ENCODE assay signal across 11 mouse cellular contexts in the genomic region with DNA sequence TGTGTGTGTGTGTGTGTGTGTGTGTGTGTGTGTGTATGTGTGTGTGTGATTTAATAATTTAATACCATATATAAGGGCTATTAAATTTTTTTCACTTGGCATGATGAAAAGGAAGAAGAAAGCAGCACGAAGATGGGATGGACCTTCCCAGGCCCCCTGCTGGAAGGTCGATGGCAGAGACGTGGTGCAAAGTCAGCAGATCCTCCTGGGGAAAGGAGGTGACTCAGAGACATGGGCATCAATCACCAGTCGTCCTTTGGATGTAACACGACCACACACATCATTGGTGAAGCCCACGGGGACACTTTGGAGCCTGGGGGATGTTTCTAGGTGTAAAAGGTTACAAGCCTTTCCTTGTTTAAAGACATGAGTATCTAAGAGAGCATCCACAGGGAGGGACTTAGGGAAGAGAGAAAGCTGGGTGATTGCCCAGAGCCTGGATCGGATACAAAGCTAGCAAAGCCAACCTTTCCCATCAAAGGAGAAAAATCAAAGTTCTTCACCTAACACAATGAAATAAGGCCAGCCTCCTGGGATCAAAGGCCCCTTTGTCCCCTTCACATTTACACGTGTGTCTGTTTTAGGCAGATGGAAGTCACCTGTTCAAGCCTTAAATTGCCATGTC. TPM values are rescaled to one million over a fixed set of nuclear protein-coding genes. Genes with fewer than 3 reads are reported as not detected.
DNase-seq lines count a peak whose midpoint lies in the region; ATAC-seq and TF ChIP-seq lines count a peak whose summit lies in the region.
"Had no signal": no experiment of that assay in that cellular context is flagged by ENCODE, and none has a peak within 500 bp of the region (broad histone marks: within the 10 kb centered on the region; RNA-seq: fewer than 3 reads in every experiment).

No protein-coding gene starts in this region.

- no peaks in the 10 kb centered on the region for H3K36me3 ChIP-seq in heart, postnatal 0 days (replicated peaks; ENCODE audit: control insufficient read depth, insufficient read depth, low read length)
- no peaks in the 10 kb centered on the region for H3K36me3 ChIP-seq in heart, embryonic 11.5 days (ENCODE audit: control insufficient read depth, insufficient read depth, low read length)
- H3K36me3 ChIP-seq in midbrain, postnatal 0 days (ENCODE audit: insufficient read depth, low read length): no peaks in the 10 kb centered on the region
- H3K36me3 ChIP-seq in midbrain, embryonic 15.5 days (replicated peaks): no peaks in the 10 kb centered on the region
- no peaks in the 10 kb centered on the region for H3K36me3 ChIP-seq in forebrain, embryonic 15.5 days
- H3K36me3 ChIP-seq: embryonic facial prominence, embryonic 15.5 days; hindbrain, embryonic 10.5 days had no signal

- no peaks in the 10 kb centered on the region for H3K27me3 ChIP-seq in heart, postnatal 0 days (ENCODE audit: control insufficient read depth, insufficient read depth, low read length)
- no peaks in the 10 kb centered on the region for H3K27me3 ChIP-seq in heart, embryonic 11.5 days (ENCODE audit: control insufficient read depth, insufficient read depth, low read length)
- no peaks in the 10 kb centered on the region for H3K27me3 ChIP-seq in midbrain, postnatal 0 days (ENCODE audit: insufficient read depth, low read length)
- no peaks in the 10 kb centered on the region for H3K27me3 ChIP-seq in midbrain, embryonic 15.5 days (replicated peaks)
- no peaks in the 10 kb centered on the region for H3K27me3 ChIP-seq in forebrain, embryonic 15.5 days
- H3K27me3 ChIP-seq: embryonic facial prominence, embryonic 15.5 days had no signal

- H3K4me1 ChIP-seq in heart, postnatal 0 days (ENCODE audit: control insufficient read depth, insufficient read depth): no peaks in the 10 kb centered on the region
- H3K4me1 ChIP-seq in heart, embryonic 11.5 days (ENCODE audit: control insufficient read depth, insufficient read depth, low read length): no peaks in the 10 kb centered on the region
- H3K4me1 ChIP-seq in midbrain, postnatal 0 days (ENCODE audit: insufficient read depth, low read length): no peaks in the 10 kb centered on the region
- H3K4me1 ChIP-seq in midbrain, embryonic 15.5 days: no peaks in the 10 kb centered on the region
- no peaks in the 10 kb centered on the region for H3K4me1 ChIP-seq in embryonic fibroblast, embryonic 13.5 days (ENCODE audit: control insufficient read depth, insufficient read depth, low read length)
- H3K4me1 ChIP-seq in forebrain, embryonic 15.5 days: no peaks in the 10 kb centered on the region
- H3K4me1 ChIP-seq: embryonic facial prominence, embryonic 15.5 days; hindbrain, embryonic 10.5 days had no signal

- ATAC-seq in heart, postnatal 0 days (ENCODE audit: insufficient read depth, low read depth): no peak
- ATAC-seq in heart, embryonic 11.5 days (replicated peaks; ENCODE audit: insufficient number of reproducible peaks, low FRiP score, low TSS enrichment): no peak
- no peak for ATAC-seq in midbrain, postnatal 0 days (ENCODE audit: low FRiP score)
- ATAC-seq in midbrain, embryonic 15.5 days (replicated peaks): no peak
- ATAC-seq in forebrain, embryonic 15.5 days (replicated peaks): no peak

- 30% methylated on average over 8 of the region's 8 CpGs for WGBS in heart, postnatal 0 days
- 41% methylated on average over 8 of the region's 8 CpGs for WGBS in heart, embryonic 11.5 days (ENCODE audit: insufficient replicate concordance)
- 57% methylated on average over 8 of the region's 8 CpGs for WGBS in midbrain, postnatal 0 days
- WGBS in midbrain, embryonic 15.5 days: 62% methylated on average over 8 of the region's 8 CpGs
- WGBS in forebrain, embryonic 15.5 days: 65% methylated on average over 8 of the region's 8 CpGs

- H3K4me2 ChIP-seq in heart, postnatal 0 days (ENCODE audit: low read depth, low read length): no peak overlapping the region
- H3K4me2 ChIP-seq in heart, embryonic 11.5 days: no peak overlapping the region
- no peak overlapping the region for H3K4me2 ChIP-seq in midbrain, postnatal 0 days (ENCODE audit: low read depth, low read length, poor library complexity, severe bottlenecking)
- H3K4me2 ChIP-seq in midbrain, embryonic 15.5 days: no peak overlapping the region
- no peak overlapping the region for H3K4me2 ChIP-seq in forebrain, embryonic 15.5 days (replicated peaks)
- H3K4me2 ChIP-seq: embryonic facial prominence, embryonic 15.5 days had no signal

- no peak overlapping the region for H3K4me3 ChIP-seq in heart, postnatal 0 days (ENCODE audit: low read depth, low read length)
- H3K4me3 ChIP-seq in heart, embryonic 11.5 days (ENCODE audit: low read depth, low read length): no peak overlapping the region
- H3K4me3 ChIP-seq in midbrain, postnatal 0 days (ENCODE audit: low read depth, low read length): no peak overlapping the region
- H3K4me3 ChIP-seq in midbrain, embryonic 15.5 days: no peak overlapping the region
- H3K4me3 ChIP-seq in embryonic fibroblast, embryonic 13.5 days (ENCODE audit: insufficient read depth, low read length): no peak overlapping the region
- H3K4me3 ChIP-seq in forebrain, embryonic 15.5 days: no peak overlapping the region
- H3K4me3 ChIP-seq: embryonic facial prominence, embryonic 15.5 days; hindbrain, embryonic 10.5 days had no signal

- no peak overlapping the region for H3K9ac ChIP-seq in heart, postnatal 0 days (replicated peaks; ENCODE audit: low read depth, low read length)
- H3K9ac ChIP-seq in heart, embryonic 11.5 days (ENCODE audit: low read depth, low read length): no peak overlapping the region
- H3K9ac ChIP-seq in midbrain, postnatal 0 days (replicated peaks; ENCODE audit: low read length, poor library complexity, severe bottlenecking): no peak overlapping the region
- H3K9ac ChIP-seq in midbrain, embryonic 15.5 days: no peak overlapping the region
- H3K9ac ChIP-seq in forebrain, embryonic 15.5 days (replicated peaks): no peak overlapping the region
- H3K9ac ChIP-seq: embryonic facial prominence, embryonic 15.5 days had no signal

- TF ChIP-seq EP300 in heart, postnatal 0 days (IDR thresholded peaks at IDR 0.05; ENCODE audit: low read depth): no peak

- TF ChIP-seq POLR2A in embryonic fibroblast, embryonic 13.5 days (IDR thresholded peaks at IDR 0.05; ENCODE audit: low read depth, low read length): no peak

- H3K9me3 ChIP-seq in heart, postnatal 0 days (replicated peaks; ENCODE audit: control insufficient read depth, low read length): no peaks in the 10 kb centered on the region
- no peaks in the 10 kb centered on the region for H3K9me3 ChIP-seq in heart, embryonic 11.5 days (replicated peaks; ENCODE audit: control insufficient read depth, low read length)
- no peaks in the 10 kb centered on the region for H3K9me3 ChIP-seq in midbrain, postnatal 0 days (ENCODE audit: low read length)
- no peaks in the 10 kb centered on the region for H3K9me3 ChIP-seq in midbrain, embryonic 15.5 days
- H3K9me3 ChIP-seq in forebrain, embryonic 15.5 days: no peaks in the 10 kb centered on the region
- H3K9me3 ChIP-seq: embryonic facial prominence, embryonic 15.5 days; hindbrain, embryonic 10.5 days had no signal

- DNase-seq in heart, postnatal 0 days (ENCODE audit: low spot score): no peak
- DNase-seq in midbrain, postnatal 0 days (ENCODE audit: low spot score): peak; percentile 8
- DNase-seq in adrenal gland, postnatal 36 days: peak; percentile 4 to 22
- DNase-seq in gastrocnemius, postnatal 10 days: no peak

- TF ChIP-seq CTCF in heart, postnatal 0 days (IDR thresholded peaks at IDR 0.05; ENCODE audit: low read depth): peak; percentile 14; the same call in 1 of the 2 replicates
- TF ChIP-seq CTCF in midbrain, postnatal 0 days (IDR thresholded peaks at IDR 0.05): peak; percentile 45
- peak; percentile 20; the same call in 1 of the 2 replicates for TF ChIP-seq CTCF in embryonic fibroblast, embryonic 13.5 days (IDR thresholded peaks at IDR 0.05; ENCODE audit: borderline replicate concordance, insufficient read depth, low read length)

- no peak overlapping the region for H3K27ac ChIP-seq in heart, postnatal 0 days (ENCODE audit: low read depth)
- no peak overlapping the region for H3K27ac ChIP-seq in heart, embryonic 11.5 days (ENCODE audit: low read depth, low read length)
- no peak overlapping the region for H3K27ac ChIP-seq in midbrain, postnatal 0 days (ENCODE audit: low read depth, low read length)
- no peak overlapping the region for H3K27ac ChIP-seq in midbrain, embryonic 15.5 days
- no peak overlapping the region for H3K27ac ChIP-seq in embryonic fibroblast, embryonic 13.5 days (ENCODE audit: insufficient read depth, low read length)
- no peak overlapping the region for H3K27ac ChIP-seq in forebrain, embryonic 15.5 days (replicated peaks)
- H3K27ac ChIP-seq: embryonic facial prominence, embryonic 15.5 days; hindbrain, embryonic 10.5 days had no signal

RNA-seq across cellular contexts. Expression of gene Grin2a, which starts 53.9 kb away (rescaled TPM):
- 0.27 and 0.38 TPM in 2 replicates for total RNA-seq in heart, postnatal 0 days (2014; rRNA removed; ENCODE audit: low replicate concordance)
- polyA plus RNA-seq in heart, postnatal 0 days (2015; fragmentation: Nextera tagmentation; extraction: Ambion mirVana): 0.05 and 0.15 TPM in 2 replicates
- 0.19 and 0.59 TPM in 2 replicates for polyA plus RNA-seq in heart, embryonic 11.5 days (2014; fragmentation: Nextera tagmentation; extraction: Ambion mirVana)
- 10.5 and 20.7 TPM in 2 replicates for total RNA-seq in midbrain, postnatal 0 days (2014; rRNA removed)
- 3.7 and 6.1 TPM in 2 replicates for polyA plus RNA-seq in midbrain, postnatal 0 days (2015; fragmentation: Nextera tagmentation; extraction: Ambion mirVana)
- 8.0 and 8.7 TPM in 2 replicates for polyA plus RNA-seq in midbrain, embryonic 15.5 days (2015; fragmentation: Nextera tagmentation; extraction: Ambion mirVana)
- total RNA-seq in adrenal gland, postnatal 36 days (2021): 1 to 10 TPM in 1 of 2 experiments, under 1 TPM in 1; 0.70 to 1.9 TPM
- 0.08 and 0.11 TPM in 2 replicates for polyA plus RNA-seq in embryonic fibroblast, embryonic 13.5 days (2011; ENCODE audit: insufficient read length, low read depth, missing spikeins)
- polyA plus RNA-seq in forebrain, embryonic 15.5 days (2015; fragmentation: Nextera tagmentation; extraction: Ambion mirVana): 2.2 TPM in 2 replicates
- under 1 TPM; 0.26 to 0.27 TPM for total RNA-seq in gastrocnemius, postnatal 10 days (2021)
- total RNA-seq: liver, adult 2 months had no signal
- polyA plus RNA-seq: liver, adult 2 months had no signal

Comparison
In these comparisons a context has a peak if more than half of its experiments do, and no peak if none do; other contexts are left out.
1. DNase-seq: peak in midbrain, postnatal 0 days (single experiment) and adrenal gland, postnatal 36 days (2 of 2); none in heart, postnatal 0 days (single experiment) and gastrocnemius, postnatal 10 days (single experiment).
2. Peak in every context shown above with its lines, with median percentiles within 50 percentile points of each other: CTCF ChIP-seq.